Mouse (Mus musculus) lung, embryonic 15.5 days (tissue): ENCODE data around the gene Gsto2. TPM values are rescaled to one million over a fixed set of nuclear protein-coding genes. Genes with fewer than 3 reads are reported as not detected.

Experiments
- ATAC-seq: fragments of 200-750 bp; cut with Nextera tagmentation; 2 replicates; pipeline ENCODE4 v1.8.0; 2017; ENCODE audit warnings: moderate number of reproducible peaks, borderline replicate concordance; ENCODE audit not compliant: low FRiP score, low TSS enrichment; ENCODE audit errors: extremely low read depth
- H3K27ac ChIP-seq: fragments of 300-500 bp; sonication (generic); 2 replicates; pipeline ENCODE4 v1.5.1; 2015; ENCODE audit warnings: moderate library complexity, mild to moderate bottlenecking, inconsistent platforms
- H3K27me3 ChIP-seq: fragments of 300-500 bp; sonication (generic); 2 replicates; pipeline ENCODE4 v1.6.1; 2015; ENCODE audit warnings: inconsistent platforms
- H3K36me3 ChIP-seq: fragments of 300-500 bp; sonication (generic); 2 replicates; pipeline ENCODE4 v1.6.1; 2015; ENCODE audit warnings: inconsistent platforms
- H3K4me1 ChIP-seq: fragments of 300-500 bp; sonication (generic); 2 replicates; pipeline ENCODE4 v1.6.1; 2015; ENCODE audit warnings: inconsistent platforms
- H3K4me2 ChIP-seq: fragments of 300-500 bp; sonication (generic); 2 replicates; pipeline ENCODE4 v1.6.1; 2015; ENCODE audit warnings: inconsistent platforms, mild to moderate bottlenecking, moderate library complexity
- H3K4me3 ChIP-seq: fragments of 300-500 bp; sonication (generic); 2 replicates; pipeline ENCODE4 v1.5.1; 2015; ENCODE audit warnings: mild to moderate bottlenecking, inconsistent platforms
- H3K9ac ChIP-seq: fragments of 300-500 bp; sonication (generic); 2 replicates; pipeline ENCODE4 v1.6.1; 2015; ENCODE audit warnings: inconsistent platforms
- H3K9me3 ChIP-seq: fragments of 300-500 bp; sonication (generic); 2 replicates; pipeline ENCODE4 v1.6.1; 2016; ENCODE audit warnings: inconsistent platforms
- WGBS: fragments of 180-500 bp; shearing (Covaris S2); methylation state at CpG from one replicate; pipeline ENCODE4 v1.1.7; 2015; 5-methylcytosine and 5-hydroxymethylcytosine counted together
- polyA plus RNA-seq: library from polyadenylated mRNA; unstranded; fragments of >200 nt; fragmentation: Nextera tagmentation; extraction: Ambion mirVana; gene quantifications from 2 replicates; pipeline ENCODE4 v1.2.1, GENCODE M21; 2015

Gsto2 gene
- polyA plus RNA-seq, result 0.84 and 1.1 TPM in 2 replicates

DNA sequence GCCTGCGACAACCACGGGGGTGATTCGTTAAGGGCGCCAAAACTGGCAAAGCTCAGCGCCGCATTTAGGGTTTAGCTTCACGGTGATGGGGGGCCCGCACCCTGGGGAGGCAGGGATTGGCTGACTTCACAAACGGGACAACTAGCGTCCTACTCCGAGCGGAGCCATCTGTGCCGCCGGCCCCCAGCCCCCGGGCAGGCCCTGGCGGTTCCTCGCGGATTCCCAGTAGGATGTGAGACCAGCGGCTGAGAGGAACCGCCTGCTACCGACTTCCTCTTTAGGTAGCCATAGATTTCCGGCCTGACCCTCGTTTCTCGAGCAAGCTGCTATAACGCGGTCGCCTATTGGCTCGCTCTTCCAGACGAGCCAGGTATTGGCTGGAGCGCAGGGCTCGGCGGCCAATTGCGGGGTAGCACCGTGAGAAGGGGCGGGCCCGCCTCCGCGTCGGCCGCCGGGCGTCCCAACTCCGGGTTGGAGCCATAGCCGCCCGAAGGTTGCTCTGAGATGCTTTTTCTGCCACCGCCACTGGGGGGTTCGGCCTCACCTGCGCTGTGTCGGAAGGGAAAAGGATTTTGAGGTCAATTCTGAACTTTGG is at the start of gene Gsto2:
Gene Gsto2, plus strand, starts transcription at position 182 of the 595 bp plus-strand sequence.
- WGBS, result under 1% methylated on average over 49 of the region's 49 CpGs
- peak; percentile 100 for ATAC-seq
- peaks cover 5% of the 10 kb centered on the region; the same call in 1 of the 2 replicates for H3K4me1 ChIP-seq
- no peaks in the 10 kb centered on the region for H3K27me3 ChIP-seq
- peak within 1 kb of the TSS; percentile 82 for H3K9ac ChIP-seq
- H3K4me2 ChIP-seq, result peak within 1 kb of the TSS; percentile 97
- no peaks in the 10 kb centered on the region for H3K9me3 ChIP-seq
- H3K27ac ChIP-seq, result peak within 1 kb of the TSS; percentile 76
- H3K4me3 ChIP-seq, result peak within 1 kb of the TSS; percentile 70
- H3K36me3 ChIP-seq, result no peaks in the 10 kb centered on the region

DNA sequence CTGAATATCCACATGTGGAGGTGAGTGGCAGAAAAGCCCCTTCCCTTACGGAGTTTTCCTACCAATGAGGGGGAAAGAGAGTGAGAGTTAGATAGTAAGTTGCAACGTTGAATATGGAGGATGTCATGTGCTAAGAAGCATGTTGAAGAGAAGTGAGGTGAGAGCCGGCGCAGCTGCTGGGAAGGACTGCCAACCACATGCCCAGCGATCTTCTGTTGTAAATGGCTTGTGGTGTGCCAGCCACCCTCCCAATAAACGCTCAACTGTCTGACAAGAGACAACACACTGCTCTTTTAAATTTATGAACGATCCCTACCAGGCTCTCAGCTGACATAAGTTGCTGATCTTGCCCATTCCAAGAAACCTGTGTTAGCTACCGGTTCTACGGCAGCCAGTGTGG is 47.6 kb upstream of the Gsto2 start:
- Histone ChIP-seq H3K4me1 (peaks cover 4% of the 10 kb centered on the region; the same call in 1 of the 2 replicates), H3K4me2 (no peak overlapping the region), H3K27me3 (no peaks in the 10 kb centered on the region), H3K9ac (no peak overlapping the region), H3K36me3 (no peaks in the 10 kb centered on the region), H3K4me3 (no peak overlapping the region), H3K27ac (no peak overlapping the region), H3K9me3 (no peaks in the 10 kb centered on the region)
- no peak for ATAC-seq
- WGBS, result 72% methylated on average over 9 of the region's 9 CpGs

DNA sequence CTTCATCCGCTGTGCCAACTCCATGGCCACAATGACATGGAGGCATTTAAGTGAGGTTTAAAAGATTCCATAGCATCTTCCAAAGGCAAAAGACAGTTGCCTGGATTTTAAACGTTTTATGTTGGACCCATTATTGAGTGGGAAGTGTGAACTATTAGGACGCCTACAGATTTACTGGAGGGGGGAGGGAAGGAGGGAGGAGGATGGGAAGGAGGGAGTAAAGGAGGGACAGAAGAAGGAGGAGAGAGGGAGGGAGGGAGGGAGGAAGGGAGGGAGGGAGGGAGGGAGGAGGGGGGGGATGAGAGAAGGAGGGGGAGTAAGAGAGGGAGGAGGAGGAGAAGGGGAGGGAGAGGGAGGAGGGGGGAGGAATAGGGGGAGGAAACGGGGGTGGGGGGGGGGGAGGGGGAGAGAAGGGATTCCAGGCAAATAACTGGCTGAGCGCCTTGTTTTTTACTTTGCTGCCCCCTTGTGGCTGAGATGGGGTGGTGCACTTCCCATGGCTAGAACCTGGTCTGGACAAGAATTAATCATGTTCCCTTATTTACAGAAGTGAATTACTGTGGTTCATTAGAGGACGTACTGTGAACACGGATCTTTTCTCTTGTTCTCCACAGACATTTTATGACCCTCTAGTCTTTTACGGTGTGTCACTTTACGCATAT is 44.4 kb upstream of the Gsto2 start:
- no peak for ATAC-seq
- no peak overlapping the region for H3K27ac ChIP-seq
- H3K9me3 ChIP-seq, result no peaks in the 10 kb centered on the region
- no peaks in the 10 kb centered on the region for H3K27me3 ChIP-seq
- peaks cover 4% of the 10 kb centered on the region; the same call in 1 of the 2 replicates for H3K4me1 ChIP-seq
- no peak overlapping the region for H3K4me3 ChIP-seq
- H3K9ac ChIP-seq, result no peak overlapping the region
- no peak overlapping the region for H3K4me2 ChIP-seq
- H3K36me3 ChIP-seq, result no peaks in the 10 kb centered on the region
- 24% methylated on average over 8 of the region's 9 CpGs for WGBS

DNA sequence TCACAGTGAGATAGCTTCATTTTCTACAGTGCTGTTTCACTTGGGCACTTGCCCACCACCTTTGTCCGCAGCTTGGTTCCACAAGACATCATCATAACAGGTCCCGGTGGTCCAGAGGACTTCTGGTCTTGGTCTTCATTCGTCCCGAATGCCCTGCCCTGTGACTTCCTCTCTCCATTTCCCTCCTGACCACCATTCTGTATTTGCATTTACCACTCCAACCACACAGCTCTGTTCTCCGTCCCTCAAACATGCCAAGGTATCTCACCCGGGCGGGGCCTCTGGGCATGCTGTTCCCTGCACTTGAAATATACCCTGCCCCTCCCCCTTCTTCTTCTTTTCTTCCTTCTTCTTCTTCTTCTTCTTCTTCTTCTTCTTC is 43.9 kb upstream of the Gsto2 start:
- Histone ChIP-seq H3K4me2 (no peak overlapping the region), H3K27me3 (no peaks in the 10 kb centered on the region), H3K9me3 (no peaks in the 10 kb centered on the region), H3K36me3 (no peaks in the 10 kb centered on the region), H3K4me3 (no peak overlapping the region), H3K4me1 (peaks cover 4% of the 10 kb centered on the region; the same call in 1 of the 2 replicates), H3K9ac (no peak overlapping the region), H3K27ac (no peak overlapping the region)
- no peak for ATAC-seq
- WGBS, result 41% methylated on average over 7 of the region's 7 CpGs

DNA sequence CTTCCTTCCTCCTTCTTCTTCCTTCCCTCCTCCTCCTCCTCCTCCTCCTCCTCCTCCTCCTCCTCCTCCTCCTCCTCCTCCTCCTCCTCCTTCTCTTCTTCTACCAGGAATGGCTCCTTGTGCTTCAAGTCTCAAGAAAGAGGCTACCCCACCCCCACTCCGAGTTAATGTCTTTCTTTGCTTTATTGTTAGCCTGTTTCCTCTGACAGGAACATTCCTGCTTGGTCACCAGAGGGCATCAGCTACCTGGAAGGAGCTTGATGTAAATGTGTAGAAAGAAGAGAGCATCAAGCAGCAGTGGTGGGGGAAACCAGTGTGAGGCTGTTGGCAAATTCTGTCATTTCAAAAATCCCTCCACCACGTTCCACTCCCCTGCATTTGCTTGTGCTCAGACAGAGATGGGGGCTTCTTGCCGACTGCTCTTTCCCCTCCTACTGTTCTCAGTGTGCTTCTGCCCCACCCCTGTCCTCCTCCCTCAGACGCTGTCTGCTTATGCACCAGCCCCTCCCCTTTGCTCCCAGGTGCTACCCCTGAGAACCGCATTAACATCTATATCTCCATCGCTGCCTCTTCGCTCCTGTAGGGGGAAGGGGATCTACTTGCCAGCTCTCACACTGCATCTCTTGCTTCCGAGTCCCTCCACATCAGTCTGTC is 43.1 kb upstream of the Gsto2 start:
- H3K9me3 ChIP-seq, result no peaks in the 10 kb centered on the region
- H3K27ac ChIP-seq, result no peak overlapping the region
- no peaks in the 10 kb centered on the region for H3K36me3 ChIP-seq
- H3K9ac ChIP-seq, result no peak overlapping the region
- H3K27me3 ChIP-seq, result no peaks in the 10 kb centered on the region
- ATAC-seq, result no peak
- no peak overlapping the region for H3K4me3 ChIP-seq
- 10% methylated on average over 8 of the region's 8 CpGs for WGBS
- H3K4me2 ChIP-seq, result no peak overlapping the region
- peaks cover 4% of the 10 kb centered on the region; the same call in 1 of the 2 replicates for H3K4me1 ChIP-seq

DNA sequence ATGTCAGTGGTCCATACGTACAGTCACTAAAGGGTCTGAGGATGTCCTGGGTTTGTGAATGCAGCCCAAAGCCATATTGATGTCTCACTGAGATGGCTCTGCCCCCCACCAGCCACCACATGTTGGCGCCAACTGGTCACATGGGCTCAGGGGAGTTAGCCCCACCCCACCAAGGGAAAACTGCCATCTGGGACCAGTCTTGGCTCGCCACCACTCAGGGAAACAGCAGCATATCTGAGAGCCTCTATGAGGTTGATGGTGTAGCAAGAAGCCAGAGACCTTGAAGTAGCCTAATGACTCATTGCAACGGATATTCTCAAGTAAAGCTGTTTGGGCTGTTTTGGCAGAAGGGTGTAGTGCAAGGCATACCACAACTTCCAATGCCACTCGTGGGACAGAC is 41.3 kb upstream of the Gsto2 start:
- no peaks in the 10 kb centered on the region for H3K9me3 ChIP-seq
- no peak overlapping the region for H3K4me2 ChIP-seq
- H3K4me3 ChIP-seq, result no peak overlapping the region
- no peaks in the 10 kb centered on the region for H3K27me3 ChIP-seq
- H3K4me1 ChIP-seq, result peaks cover 4% of the 10 kb centered on the region; the same call in 1 of the 2 replicates
- ATAC-seq, result no peak
- WGBS, result 62% methylated on average over 5 of the region's 5 CpGs
- H3K36me3 ChIP-seq, result no peaks in the 10 kb centered on the region
- no peak overlapping the region for H3K27ac ChIP-seq
- H3K9ac ChIP-seq, result no peak overlapping the region

DNA sequence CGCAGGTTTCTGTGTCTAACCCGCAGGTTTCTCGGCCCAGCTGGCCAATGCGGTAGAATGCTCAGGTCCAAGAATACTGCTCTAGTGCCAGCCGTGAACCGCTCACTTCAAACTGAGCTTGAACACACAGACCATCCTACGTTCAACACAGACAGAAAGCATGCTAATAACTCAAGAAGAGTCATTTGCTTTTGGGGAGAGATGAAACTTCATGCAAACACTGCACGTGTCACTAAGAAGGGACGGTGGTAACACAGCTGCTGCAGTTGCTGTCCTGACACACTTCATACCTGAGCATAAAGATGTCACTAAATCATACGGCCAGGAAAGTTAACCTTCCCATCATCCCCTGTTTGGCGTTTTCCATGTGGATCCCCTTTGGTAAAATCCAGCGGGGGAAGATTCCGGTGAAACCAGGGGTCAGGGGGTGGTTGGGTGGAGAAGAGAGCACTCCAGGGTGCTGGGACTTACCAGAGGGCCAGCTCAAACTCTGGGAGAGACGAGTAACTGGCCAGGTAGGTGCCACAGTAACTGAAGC is 35.4 kb upstream of the Gsto2 start:
- Histone ChIP-seq H3K27me3 (no peaks in the 10 kb centered on the region), H3K4me3 (no peak overlapping the region), H3K9ac (no peak overlapping the region), H3K4me1 (no peaks in the 10 kb centered on the region), H3K9me3 (no peaks in the 10 kb centered on the region), H3K27ac (no peak overlapping the region), H3K4me2 (no peak overlapping the region), H3K36me3 (no peaks in the 10 kb centered on the region)
- no peak for ATAC-seq
- WGBS, result 80% methylated on average over 14 of the region's 14 CpGs

DNA sequence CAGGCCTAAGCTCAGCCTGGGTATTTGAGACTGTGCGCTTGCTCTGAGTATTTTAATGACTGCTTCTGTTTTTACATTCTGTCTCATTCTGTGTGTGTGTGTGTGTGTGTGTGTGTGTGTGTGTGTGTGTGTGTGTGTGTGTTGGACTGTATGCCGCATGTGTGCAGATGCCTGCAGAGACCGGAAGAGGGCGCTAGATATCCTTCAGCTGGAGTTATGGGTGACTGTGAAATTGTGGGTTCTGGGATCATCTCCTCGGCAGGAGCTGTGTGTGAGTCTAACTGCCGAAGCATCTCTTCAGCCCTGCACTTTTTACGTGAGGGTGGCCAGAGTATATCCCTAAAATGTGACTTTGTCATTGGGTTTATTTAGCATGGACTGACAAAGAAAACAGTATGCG is 34.2 kb upstream of the Gsto2 start:
- Histone ChIP-seq H3K27ac (no peak overlapping the region), H3K27me3 (no peaks in the 10 kb centered on the region), H3K4me1 (no peaks in the 10 kb centered on the region), H3K36me3 (no peaks in the 10 kb centered on the region), H3K4me2 (no peak overlapping the region), H3K4me3 (no peak overlapping the region), H3K9ac (no peak overlapping the region), H3K9me3 (no peaks in the 10 kb centered on the region)
- WGBS, result 95% methylated on average over 8 of the region's 8 CpGs
- ATAC-seq, result no peak

DNA sequence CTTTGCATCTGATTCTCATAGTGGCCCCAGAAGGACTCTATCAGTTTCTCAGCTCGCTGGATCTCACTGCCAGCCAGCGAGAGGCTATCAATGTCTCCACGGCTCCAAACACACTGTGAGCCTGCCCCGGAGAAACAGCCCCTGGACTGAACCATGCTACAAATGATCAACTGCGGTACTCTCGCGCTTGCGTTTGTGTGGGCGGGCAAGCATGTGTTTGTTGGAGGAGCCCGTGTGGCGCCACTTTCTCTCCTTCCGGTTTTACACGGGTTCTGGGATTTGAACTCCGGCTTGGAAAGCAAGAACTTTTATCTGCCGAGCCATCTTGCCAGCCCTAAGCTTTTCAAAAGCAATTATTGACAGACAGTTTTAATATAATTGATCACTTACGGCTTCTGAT is 33.0 kb upstream of the Gsto2 start:
- no peak overlapping the region for H3K27ac ChIP-seq
- H3K4me2 ChIP-seq, result no peak overlapping the region
- 72% methylated on average over 16 of the region's 16 CpGs for WGBS
- peaks cover 9% of the 10 kb centered on the region; the same call in 1 of the 2 replicates for H3K27me3 ChIP-seq
- no peak overlapping the region for H3K4me3 ChIP-seq
- ATAC-seq, result no peak
- peaks cover 7% of the 10 kb centered on the region; the same call in 1 of the 2 replicates for H3K4me1 ChIP-seq
- no peaks in the 10 kb centered on the region for H3K9me3 ChIP-seq
- H3K9ac ChIP-seq, result no peak overlapping the region
- no peaks in the 10 kb centered on the region for H3K36me3 ChIP-seq

DNA sequence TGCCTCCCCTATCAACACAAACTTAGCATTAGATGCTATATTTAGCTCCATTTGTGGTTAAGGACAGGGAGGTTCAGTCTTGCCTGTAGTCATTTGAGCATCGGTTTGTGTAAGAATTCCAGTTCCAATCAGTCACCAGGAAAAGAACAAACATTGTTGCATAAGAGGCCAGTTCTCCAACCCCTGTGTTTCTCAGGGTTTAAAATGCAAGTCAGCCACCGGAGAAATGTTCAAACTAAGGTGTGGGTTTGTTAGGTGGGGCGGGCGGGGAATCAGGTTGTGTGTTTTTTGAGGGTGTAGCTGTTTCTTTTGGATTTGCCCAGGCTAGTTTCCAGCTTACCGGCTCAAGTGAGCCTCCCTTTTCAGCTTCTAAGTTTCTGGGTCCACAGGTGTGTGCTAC is 30.7 kb upstream of the Gsto2 start:
- no peak overlapping the region for H3K4me2 ChIP-seq
- no peaks in the 10 kb centered on the region for H3K36me3 ChIP-seq
- WGBS, result 75% methylated on average over 5 of the region's 5 CpGs
- no peak overlapping the region for H3K27ac ChIP-seq
- H3K27me3 ChIP-seq, result peaks cover 24% of the 10 kb centered on the region
- no peaks in the 10 kb centered on the region for H3K9me3 ChIP-seq
- no peak overlapping the region for H3K4me3 ChIP-seq
- peaks cover 11% of the 10 kb centered on the region; the same call in 1 of the 2 replicates for H3K4me1 ChIP-seq
- no peak overlapping the region for H3K9ac ChIP-seq
- ATAC-seq, result no peak

DNA sequence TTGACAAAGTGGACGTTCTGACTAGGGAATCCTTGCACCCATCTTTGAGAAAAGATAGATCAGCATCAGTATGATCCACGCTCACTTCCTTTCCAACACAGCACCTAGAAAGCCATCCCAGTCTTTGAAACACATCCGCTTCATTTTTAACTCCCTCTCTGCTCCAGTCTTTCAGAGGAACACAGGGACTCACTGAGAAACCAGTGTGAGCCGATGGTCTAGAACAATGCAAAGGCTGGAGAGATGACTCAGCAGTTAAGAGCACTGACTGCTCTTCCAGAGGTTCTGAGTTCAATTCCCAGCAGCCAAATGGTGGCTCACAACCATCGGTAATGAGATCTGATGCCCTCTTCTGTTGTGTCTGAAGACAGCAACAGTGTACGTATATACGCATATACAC is 29.6 kb upstream of the Gsto2 start:
- ATAC-seq, result no peak
- Histone ChIP-seq H3K36me3 (no peaks in the 10 kb centered on the region), H3K4me2 (no peak overlapping the region), H3K9me3 (no peaks in the 10 kb centered on the region), H3K9ac (no peak overlapping the region), H3K4me3 (no peak overlapping the region), H3K27ac (no peak overlapping the region), H3K27me3 (peaks cover 24% of the 10 kb centered on the region), H3K4me1 (peaks cover 11% of the 10 kb centered on the region; the same call in 1 of the 2 replicates)
- 81% methylated on average over 7 of the region's 7 CpGs for WGBS
